Mouse (Mus musculus) CH12.LX (cell line): ENCODE measurements around the gene Tmbim7. TPM values are rescaled to one million over a fixed set of nuclear protein-coding genes. Genes with fewer than 3 reads are reported as not detected.

ENCODE experiments used
- DNase-seq: peaks from one replicate; pipeline ENCODE4 v3.0.0-alpha.2; 2013; ENCODE audit errors: extremely low read depth
- H3K27ac ChIP-seq: 2 replicates; pipeline ENCODE4 v1.5.1; 2012; ENCODE audit warnings: low read depth, mild to moderate bottlenecking, control low read depth, moderate library complexity; ENCODE audit not compliant: insufficient read depth
- H3K27me3 ChIP-seq: replicated peaks from 2 replicates; pipeline ENCODE3; 2012; ENCODE audit warnings: inconsistent platforms
- H3K36me3 ChIP-seq, 2 experiments: replicated peaks in 1 of 2; 2 replicates each; pipeline versions ENCODE3 to v1.6.1; 2012; ENCODE audit warnings: inconsistent platforms in 1 of 2, low read length in 1 of 2, mild to moderate bottlenecking in 1 of 2, mixed read lengths in 1 of 2, moderate library complexity in 1 of 2; ENCODE audit not compliant: control insufficient read depth in 1 of 2, insufficient read depth in 1 of 2
- H3K4me1 ChIP-seq, 2 experiments: 2 replicates each; pipeline ENCODE4 v1.6.1; 2012; ENCODE audit warnings: inconsistent platforms in 1 of 2, moderate library complexity in 1 of 2; ENCODE audit not compliant: insufficient read depth in 2 of 2, control insufficient read depth in 1 of 2
- H3K4me2 ChIP-seq: 2 replicates; pipeline ENCODE4 v1.6.1; 2012; ENCODE audit warnings: low read depth, mild to moderate bottlenecking, control low read depth; ENCODE audit not compliant: poor library complexity, insufficient read depth, severe bottlenecking
- H3K4me3 ChIP-seq, 3 experiments: fragments of 150-350 bp in 1 of 3; sonication (generic) in 1 of 3; replicated peaks in 1 of 3; 2 replicates each; pipeline versions ENCODE3 to v1.5.1; 2011 to 2012; ENCODE audit warnings: low read depth in 2 of 3, low read length in 2 of 3, mild to moderate bottlenecking in 2 of 3, moderate library complexity in 2 of 3, control low read depth in 1 of 3, improper control_type of control experiment in 1 of 3, inconsistent platforms in 1 of 3, mixed read lengths in 1 of 3; ENCODE audit not compliant: poor library complexity in 1 of 3
- H3K79me2 ChIP-seq: replicated peaks from 2 replicates; pipeline ENCODE4 v1.6.1; 2012; ENCODE audit warnings: mild to moderate bottlenecking, moderate library complexity; ENCODE audit not compliant: control insufficient read depth, poor library complexity, insufficient read depth, severe bottlenecking; ENCODE audit errors: extremely low read depth
- H3K9ac ChIP-seq: 2 replicates; pipeline ENCODE4 v1.6.1; 2012; ENCODE audit warnings: low read depth, mild to moderate bottlenecking, control low read depth, moderate library complexity; ENCODE audit not compliant: insufficient read depth
- H3K9me3 ChIP-seq: replicated peaks from 2 replicates; pipeline ENCODE3; 2012; ENCODE audit warnings: low read length, inconsistent platforms, mixed read lengths
- CHD1 ChIP-seq: IDR thresholded peaks from 2 replicates; pipeline ENCODE4 v1.6.1; 2012; ENCODE audit warnings: low read depth, low read length, improper control_type of control experiment, inconsistent platforms
- CHD2 ChIP-seq: IDR thresholded peaks from 2 replicates; pipeline ENCODE4 v1.6.1; 2011; ENCODE audit warnings: low read length, improper control_type of control experiment
- EP300 ChIP-seq: IDR thresholded peaks from 2 replicates; pipeline ENCODE4 v1.6.1; 2011; ENCODE audit warnings: low read length, improper control_type of control experiment
- ETS1 ChIP-seq: conservative IDR thresholded peaks from 2 replicates; pipeline ENCODE4 v1.6.1; 2012; ENCODE audit warnings: low read depth, mild to moderate bottlenecking, inconsistent platforms, low read length, improper control_type of control experiment, moderate library complexity
- GABPA ChIP-seq: IDR thresholded peaks from 2 replicates; pipeline ENCODE4 v1.6.1; 2012; ENCODE audit warnings: low read depth, low read length, improper control_type of control experiment, inconsistent platforms; ENCODE audit not compliant: insufficient replicate concordance
- IRF4 ChIP-seq: IDR thresholded peaks from 2 replicates; pipeline ENCODE4 v1.6.1; 2014; ENCODE audit warnings: low read depth, mild to moderate bottlenecking, inconsistent platforms, low read length, improper control_type of control experiment
- JUN ChIP-seq: IDR thresholded peaks from 2 replicates; pipeline ENCODE4 v1.6.1; 2011; ENCODE audit warnings: low read depth, mild to moderate bottlenecking, low read length, improper control_type of control experiment, moderate library complexity; ENCODE audit not compliant: insufficient read depth
- KAT2A ChIP-seq: IDR thresholded peaks from 2 replicates; pipeline ENCODE4 v1.6.1; 2012; ENCODE audit warnings: low read length, improper control_type of control experiment, inconsistent platforms; ENCODE audit not compliant: insufficient replicate concordance
- MAFK ChIP-seq: IDR thresholded peaks from 2 replicates; pipeline ENCODE4 v1.6.1; 2011; ENCODE audit warnings: low read length, improper control_type of control experiment; ENCODE audit not compliant: insufficient replicate concordance
- MYC ChIP-seq: IDR thresholded peaks from 2 replicates; pipeline ENCODE4 v1.6.1; 2011; ENCODE audit warnings: low read depth, mild to moderate bottlenecking, improper control_type of control experiment, low read length
- POLR2A ChIP-seq: IDR thresholded peaks from 2 replicates; pipeline ENCODE4 v1.6.1; 2011; ENCODE audit warnings: low read depth, mild to moderate bottlenecking, improper control_type of control experiment, low read length
- RCOR1 ChIP-seq: conservative IDR thresholded peaks from 2 replicates; pipeline ENCODE4 v1.6.1; 2012; ENCODE audit warnings: low read depth, mild to moderate bottlenecking, inconsistent platforms, low read length, improper control_type of control experiment
- SMC3 ChIP-seq: IDR thresholded peaks from 2 replicates; pipeline ENCODE4 v1.6.1; 2011; ENCODE audit warnings: low read depth, low read length, improper control_type of control experiment
- TBP ChIP-seq: conservative IDR thresholded peaks from 2 replicates; pipeline ENCODE4 v1.6.1; 2011; ENCODE audit warnings: low read depth, low read length, improper control_type of control experiment
- TCF12 ChIP-seq: IDR thresholded peaks from 2 replicates; pipeline ENCODE4 v1.6.1; 2014; ENCODE audit warnings: low read depth, mild to moderate bottlenecking, inconsistent platforms, low read length, improper control_type of control experiment
- UBTF ChIP-seq: IDR thresholded peaks from 2 replicates; pipeline ENCODE4 v1.6.1; 2012; ENCODE audit warnings: low read depth, mild to moderate bottlenecking, inconsistent platforms, low read length, improper control_type of control experiment, moderate library complexity
- USF1 ChIP-seq: IDR thresholded peaks from 2 replicates; pipeline ENCODE4 v1.6.1; 2014; ENCODE audit warnings: low read depth, mild to moderate bottlenecking, inconsistent platforms, low read length, improper control_type of control experiment
- USF2 ChIP-seq: conservative IDR thresholded peaks from 2 replicates; pipeline ENCODE4 v1.6.1; 2011; ENCODE audit warnings: low read depth, low read length, improper control_type of control experiment
- ZKSCAN1 ChIP-seq: IDR thresholded peaks from 2 replicates; pipeline ENCODE4 v1.6.1; 2012; ENCODE audit warnings: low read depth, inconsistent platforms, low read length, improper control_type of control experiment, borderline replicate concordance
- ZNF384 ChIP-seq: IDR thresholded peaks from 2 replicates; pipeline ENCODE4 v1.6.1; 2012; ENCODE audit warnings: low read depth, low read length, improper control_type of control experiment, inconsistent platforms
- dilution Hi-C: fragments of 300-500 bp; cut with MboI; formaldehyde crosslinking; loops from 2 replicates; pipeline ENCODE4 v1.14.3; 2020; ENCODE audit warnings: low sequenced_read_pairs; ENCODE audit not compliant: extremely low pct_unique_long_range_greater_than_20kb, extremely low pct_ligation_motif_present
- in situ Hi-C: fragments of 300-500 bp; cut with MboI; formaldehyde crosslinking; loops from 3 replicates; pipeline ENCODE4 v1.14.3; 2019; ENCODE audit warnings: low sequenced_read_pairs, low pct_ligation_motif_present, low pct_unique_long_range_greater_than_20kb, mixed read lengths
- polyA plus RNA-seq: library from polyadenylated mRNA; unstranded; fragments of >175 nt; gene quantifications from 2 replicates; pipeline ENCODE4 v1.2.1, GENCODE M21; 2012; ENCODE audit warnings: low read depth; ENCODE audit not compliant: insufficient read length
- total RNA-seq, 2 experiments: library from RNA; depleted of rRNA; stranded (reverse); fragments of 300-350 nt in 1 of 2; fragments of >200 nt in 1 of 2; gene quantifications; 2 replicates each; pipeline ENCODE4 v1.2.3; 2012 to 2014

Tmbim7 gene
- total and polyA plus RNA-seq, 3 experiments = not detected

DNA sequence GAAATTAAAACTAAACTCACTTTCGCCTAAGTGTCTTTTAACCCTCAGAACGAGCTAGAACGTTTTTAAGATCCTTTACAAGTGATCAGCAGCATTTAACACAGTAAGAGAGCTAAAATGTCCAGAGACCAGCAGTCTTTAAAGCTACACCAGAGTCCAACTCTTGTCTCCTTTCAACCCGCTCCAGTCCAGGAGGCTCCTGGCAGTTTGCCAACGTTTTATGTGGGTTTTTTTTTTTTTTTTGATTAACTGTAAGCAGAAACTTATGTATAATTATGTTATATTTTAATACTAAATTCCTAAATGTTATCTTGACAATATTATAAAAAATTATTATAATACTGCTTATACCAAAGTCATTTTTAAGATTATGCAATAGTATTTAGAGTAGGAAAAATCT is 77.8 kb downstream of the Tmbim7 start:
- TF ChIP-seq POLR2A = no peak
- no peak for TF ChIP-seq IRF4
- TF ChIP-seq ZNF384 = no peak
- no peak for TF ChIP-seq JUN
- TF ChIP-seq USF1 = no peak
- TF ChIP-seq ETS1 = no peak
- no peak for TF ChIP-seq RCOR1
- no peak for TF ChIP-seq SMC3
- no peak for TF ChIP-seq USF2
- TF ChIP-seq MAFK = no peak
- TF ChIP-seq UBTF = no peak
- no peak for TF ChIP-seq CHD2
- no peak for TF ChIP-seq EP300
- no peak for TF ChIP-seq MYC
- TF ChIP-seq GABPA = no peak
- TF ChIP-seq CHD1 = no peak
- TF ChIP-seq TBP = no peak
- TF ChIP-seq KAT2A = no peak
- no peak for TF ChIP-seq TCF12
- no peak for TF ChIP-seq ZKSCAN1
- Histone ChIP-seq H3K4me3 (no peak overlapping the region), H3K27me3 (no peaks in the 10 kb centered on the region), H3K27ac (no peak overlapping the region), H3K79me2 (no peaks in the 10 kb centered on the region), H3K36me3 (peaks cover 18 to 45% of the 10 kb centered on the region in 2 experiments), H3K9me3 (no peaks in the 10 kb centered on the region), H3K4me1 (no peaks in the 10 kb centered on the region), H3K9ac (no peak overlapping the region), H3K4me2 (no peak overlapping the region)
- in situ Hi-C loops = no loop called here
- dilution Hi-C loops = no loop called here
- no peak for DNase-seq

Other genes starting within 250 kb of the Tmbim7 start
- gene Fam133b, start 107.3 kb upstream of the Tmbim7 start, total RNA-seq (2012; rRNA removed) = 23.2 and 31.2 TPM in 2 replicates
- 55.9 and 63.0 TPM in 2 replicates for gene Fam133b, start 107.3 kb upstream of the Tmbim7 start, total RNA-seq (2014; rRNA removed)
- gene Fam133b, start 107.3 kb upstream of the Tmbim7 start, polyA plus RNA-seq = 66.1 and 70.8 TPM in 2 replicates
- gene 1700109H08Rik, start 79.6 kb upstream of the Tmbim7 start, total RNA-seq (2012; rRNA removed) = 1.1 and 2.6 TPM in 2 replicates
- gene 1700109H08Rik, start 79.6 kb upstream of the Tmbim7 start, total RNA-seq (2014; rRNA removed) = 1.4 and 2.6 TPM in 2 replicates
- gene 1700109H08Rik, start 79.6 kb upstream of the Tmbim7 start, polyA plus RNA-seq = 5.5 and 5.9 TPM in 2 replicates
- 5.8 and 8.4 TPM in 2 replicates for gene Pex1, start 55.1 kb upstream of the Tmbim7 start, total RNA-seq (2012; rRNA removed)
- gene Pex1, start 55.1 kb upstream of the Tmbim7 start, total RNA-seq (2014; rRNA removed) = 10.3 and 11.2 TPM in 2 replicates
- gene Pex1, start 55.1 kb upstream of the Tmbim7 start, polyA plus RNA-seq = 10.5 and 14.4 TPM in 2 replicates
- 8.4 and 8.7 TPM in 2 replicates for gene Rbm48, start 54.6 kb upstream of the Tmbim7 start, total RNA-seq (2012; rRNA removed)
- gene Rbm48, start 54.6 kb upstream of the Tmbim7 start, total RNA-seq (2014; rRNA removed) = 15.9 and 17.8 TPM in 2 replicates
- 11.5 and 14.2 TPM in 2 replicates for gene Rbm48, start 54.6 kb upstream of the Tmbim7 start, polyA plus RNA-seq
- gene Gatad1, start 6.0 kb downstream of the Tmbim7 start, total RNA-seq (2012; rRNA removed) = 51.2 and 58.8 TPM in 2 replicates
- 97.3 and 111 TPM in 2 replicates for gene Gatad1, start 6.0 kb downstream of the Tmbim7 start, total RNA-seq (2014; rRNA removed)
- gene Gatad1, start 6.0 kb downstream of the Tmbim7 start, polyA plus RNA-seq = 119 and 133 TPM in 2 replicates
- gene Ankib1, start 151.7 kb downstream of the Tmbim7 start, total RNA-seq (2012; rRNA removed) = 13.7 and 16.2 TPM in 2 replicates
- 19.3 and 21.2 TPM in 2 replicates for gene Ankib1, start 151.7 kb downstream of the Tmbim7 start, total RNA-seq (2014; rRNA removed)
- gene Ankib1, start 151.7 kb downstream of the Tmbim7 start, polyA plus RNA-seq = 15.8 and 16.6 TPM in 2 replicates
- 24.1 and 24.8 TPM in 2 replicates for gene Krit1, start 152.0 kb downstream of the Tmbim7 start, total RNA-seq (2012; rRNA removed)
- 47.4 and 56.1 TPM in 2 replicates for gene Krit1, start 152.0 kb downstream of the Tmbim7 start, total RNA-seq (2014; rRNA removed)
- gene Krit1, start 152.0 kb downstream of the Tmbim7 start, polyA plus RNA-seq = 30.7 and 31.2 TPM in 2 replicates
- gene Lrrd1, start 194.0 kb downstream of the Tmbim7 start, total RNA-seq (2012; rRNA removed) = not detected in 2 replicates
- not detected in 2 replicates for gene Lrrd1, start 194.0 kb downstream of the Tmbim7 start, total RNA-seq (2014; rRNA removed)
- not detected in 2 replicates for gene Lrrd1, start 194.0 kb downstream of the Tmbim7 start, polyA plus RNA-seq
- 11.0 and 11.7 TPM in 2 replicates for gene Mterf1a, start 242.8 kb downstream of the Tmbim7 start, total RNA-seq (2012; rRNA removed)
- 18.1 and 21.4 TPM in 2 replicates for gene Mterf1a, start 242.8 kb downstream of the Tmbim7 start, total RNA-seq (2014; rRNA removed)
- 7.8 and 11.6 TPM in 2 replicates for gene Mterf1a, start 242.8 kb downstream of the Tmbim7 start, polyA plus RNA-seq